Mouse (Mus musculus) hematopoietic stem cell, adult 5-6 weeks (primary cell): ENCODE data around the gene Gm10153. TPM values are rescaled to one million over a fixed set of nuclear protein-coding genes. Genes with fewer than 3 reads are reported as not detected.
"Not testable (repeated sequence)": the region's sequence is repeated elsewhere in the genome, so short reads cannot be mapped to it uniquely, and the experiment has no call there.

Experiments used
- ATAC-seq, 2 experiments: fragments of 125-278 bp in 1 of 2; replicated peaks in 1 of 2; 2 replicates each; pipeline ENCODE4 v1.8.0; 2016 to 2017; ENCODE audit warnings: inconsistent platforms in 2 of 2, mild to moderate bottlenecking in 2 of 2, moderate number of reproducible peaks in 2 of 2, low read depth in 1 of 2, moderate TSS enrichment in 1 of 2; ENCODE audit not compliant: low FRiP score in 2 of 2, poor library complexity in 2 of 2, severe bottlenecking in 2 of 2, insufficient read depth in 1 of 2, low TSS enrichment in 1 of 2
- total RNA-seq: library from RNA; stranded (forward); fragments of 172-1452, 232-1000 nt; gene quantifications from 2 replicates; pipeline ENCODE4 v1.2.3, GENCODE M21; 2017

Gene Gm10153
- total RNA-seq: not detected in 2 replicates

- no peak for ATAC-seq
These were observed at the start of gene Gm10153 for GRCm38 (mm10) chr7:142190289-142190688. Gene Gm10153, minus strand, starts transcription at chr7:142190389.

DNA sequence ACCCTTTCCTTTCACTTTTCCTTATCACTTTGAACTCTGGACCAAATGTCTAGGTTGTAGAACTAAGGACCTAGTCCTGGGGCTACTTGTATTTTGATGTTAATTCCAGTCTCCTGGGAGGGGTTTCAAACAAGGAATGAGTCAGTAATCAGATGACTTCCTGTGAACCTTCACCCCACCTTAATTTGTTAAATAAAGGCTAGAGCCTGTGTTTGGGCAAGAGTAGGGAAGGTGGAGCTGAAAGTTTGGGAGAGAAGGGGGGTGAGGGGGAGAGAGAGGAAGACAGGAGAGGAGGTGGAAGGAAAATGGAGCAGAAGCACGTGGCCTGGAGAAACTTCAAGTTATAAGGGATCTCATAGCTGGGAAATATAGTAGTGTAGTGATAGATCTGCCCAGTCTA, 41.4 kb upstream of the Gm10153 start:
- ATAC-seq: no peak

DNA sequence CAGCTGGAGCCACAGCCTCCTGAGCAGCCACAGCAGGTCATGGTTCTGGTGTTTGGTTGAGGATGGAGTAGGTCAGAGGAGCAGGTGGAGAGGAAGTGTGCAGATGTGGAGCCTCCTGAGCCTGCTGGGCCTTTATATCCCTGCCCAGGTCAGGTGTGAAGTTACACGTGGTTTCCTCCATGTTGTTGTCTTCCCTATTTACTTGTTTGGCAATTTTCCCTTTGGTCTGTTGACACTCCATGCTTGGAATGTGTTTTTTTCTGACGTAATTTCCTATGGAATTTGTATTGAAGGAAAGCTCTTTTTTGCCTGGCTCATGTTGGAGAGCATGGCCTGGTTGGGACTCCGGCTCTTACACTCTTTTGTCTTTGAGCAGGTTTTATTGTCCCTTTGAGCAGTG, 39.7 kb upstream of the Gm10153 start, which contains the start of gene Krtap5-5:
Gene Krtap5-5 (minus strand): TSS at position 101 of the 400 bp plus-strand sequence.
- not testable (repeated sequence) for ATAC-seq

GRCm38 (mm10) chr7:142224518-142224917, 34.3 kb upstream of the Gm10153 start:
- peak in 1 of 2 experiments; percentile 46; a peak in 1 of 4 replicates for ATAC-seq

- not testable (repeated sequence) for ATAC-seq
These were observed 21.9 kb upstream of the Gm10153 start for GRCm38 (mm10) chr7:142212136-142212535.

DNA sequence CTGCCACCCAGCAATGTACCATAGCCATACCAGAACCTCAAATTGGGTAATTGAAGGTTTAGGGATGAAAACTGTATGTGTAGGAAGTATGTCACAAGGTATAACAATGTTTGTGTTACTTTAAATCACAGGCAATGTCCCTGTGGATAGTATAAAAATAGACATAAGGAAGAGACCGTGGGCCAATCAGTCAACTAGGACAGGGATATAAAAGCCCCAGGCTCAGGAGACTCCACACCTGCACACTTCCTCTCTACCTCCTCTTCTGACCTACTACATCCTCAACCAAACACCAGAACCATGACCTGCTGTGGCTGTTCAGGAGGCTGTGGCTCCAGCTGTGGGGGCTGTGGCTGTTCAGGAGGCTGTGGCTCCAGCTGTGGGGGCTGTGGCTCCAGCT, 21.4 kb upstream of the Gm10153 start, which contains the start of gene Gm7579:
Gene Gm7579 (plus strand): TSS at position 301 of the 400 bp plus-strand sequence.
- no peak for ATAC-seq

DNA sequence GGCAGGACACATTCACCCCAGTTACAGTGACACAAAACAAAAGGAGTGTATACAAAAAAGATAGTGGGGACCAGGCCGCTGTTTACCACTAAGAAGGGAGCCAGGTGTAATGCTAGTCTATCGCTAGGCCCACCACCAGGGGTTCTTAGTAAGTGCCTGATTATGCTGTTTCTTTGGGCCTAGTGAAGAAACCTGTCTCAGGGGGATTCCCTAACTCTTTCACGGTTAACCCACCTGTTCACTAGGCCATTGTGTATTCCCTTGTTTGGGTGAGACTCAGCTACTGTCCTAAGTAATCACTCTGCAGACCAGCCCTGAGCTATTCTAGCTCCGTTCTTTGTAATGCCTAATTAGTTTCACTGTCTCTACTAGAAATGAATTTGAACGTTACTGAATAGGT, 16.7 kb upstream of the Gm10153 start:
- ATAC-seq: not testable (repeated sequence)

DNA sequence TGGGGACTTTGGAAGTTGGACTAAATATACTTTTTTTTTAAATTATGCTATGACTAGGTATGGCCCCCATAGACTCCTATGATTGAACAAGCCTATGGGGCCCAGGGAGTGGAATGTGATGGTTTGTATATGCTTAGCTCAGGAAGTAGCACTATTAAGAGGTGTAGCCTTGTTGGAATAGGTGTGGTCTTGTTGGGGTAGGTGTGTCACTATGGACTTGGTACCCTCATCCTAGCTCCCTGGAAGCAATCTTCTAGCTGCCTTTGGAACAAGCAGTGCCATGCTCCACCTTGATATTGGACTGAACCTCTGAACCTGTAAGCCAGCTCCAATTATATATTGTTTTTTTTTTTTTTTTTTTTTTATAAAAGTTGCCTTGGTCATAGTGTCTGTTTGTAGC, 15.3 kb upstream of the Gm10153 start:
- no peak for ATAC-seq

DNA sequence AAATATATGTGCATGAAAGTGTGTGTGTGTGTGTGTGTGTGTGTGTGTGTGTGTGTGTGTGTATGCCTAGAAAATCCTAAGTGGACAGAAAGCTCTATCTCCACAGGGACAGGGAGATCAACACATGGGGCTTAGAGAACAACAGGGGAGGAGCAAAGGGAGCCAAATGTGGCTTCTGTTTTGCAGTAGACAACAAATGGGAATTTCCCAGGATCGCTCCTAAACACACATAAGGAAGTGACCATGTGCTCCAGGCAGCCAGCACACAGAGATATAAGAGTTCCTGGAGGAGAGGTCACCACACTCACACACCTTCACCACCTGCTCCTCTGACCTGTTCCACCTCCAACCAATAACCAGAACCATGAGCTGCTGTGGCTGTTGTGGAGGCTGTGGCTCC, 10.9 kb upstream of the Gm10153 start, which contains the start of gene Krtap5-3:
Gene Krtap5-3 (plus strand): TSS at position 301 of the 400 bp plus-strand sequence.
- ATAC-seq: no peak

DNA sequence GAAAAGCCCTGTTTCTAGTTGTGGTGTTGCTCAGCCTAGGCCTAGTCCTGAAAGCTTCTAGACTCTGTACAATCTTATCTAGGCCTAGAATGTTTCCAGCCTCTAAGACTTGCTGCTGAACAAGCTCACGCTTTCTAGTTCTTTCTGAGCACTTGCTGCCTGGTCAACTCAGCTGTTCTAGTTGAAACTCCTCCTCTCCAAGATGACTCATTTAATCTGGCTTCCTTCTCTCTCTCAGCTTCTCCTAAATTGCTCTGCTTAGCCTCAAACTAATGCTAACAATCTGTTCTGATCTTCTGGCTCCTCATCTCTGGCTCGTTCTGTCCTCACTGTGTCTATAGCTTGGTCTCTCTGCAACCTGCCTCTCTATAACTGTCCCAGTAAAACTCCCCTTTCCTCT, 8.6 kb upstream of the Gm10153 start:
- ATAC-seq: no peak

DNA sequence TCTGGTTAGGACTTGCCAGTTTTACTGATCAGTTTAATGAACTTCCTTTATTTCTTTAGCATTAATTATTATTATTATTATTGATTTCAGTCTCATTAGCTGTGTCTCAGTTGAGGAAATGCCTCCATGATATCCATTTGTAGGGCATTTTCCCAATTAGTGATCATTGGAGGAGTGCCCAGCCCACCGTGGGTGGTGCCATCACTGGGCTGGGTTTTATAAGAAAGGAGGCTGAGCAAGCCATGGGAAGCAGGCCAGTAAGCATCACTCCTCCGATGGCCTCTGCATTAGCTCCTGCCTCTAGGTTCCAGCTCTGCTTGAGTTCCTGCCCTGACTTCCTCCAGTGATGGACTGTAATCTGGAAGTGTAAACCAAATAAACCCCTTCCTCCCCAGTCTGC, 2.0 kb downstream of the Gm10153 start:
- ATAC-seq: no peak

DNA sequence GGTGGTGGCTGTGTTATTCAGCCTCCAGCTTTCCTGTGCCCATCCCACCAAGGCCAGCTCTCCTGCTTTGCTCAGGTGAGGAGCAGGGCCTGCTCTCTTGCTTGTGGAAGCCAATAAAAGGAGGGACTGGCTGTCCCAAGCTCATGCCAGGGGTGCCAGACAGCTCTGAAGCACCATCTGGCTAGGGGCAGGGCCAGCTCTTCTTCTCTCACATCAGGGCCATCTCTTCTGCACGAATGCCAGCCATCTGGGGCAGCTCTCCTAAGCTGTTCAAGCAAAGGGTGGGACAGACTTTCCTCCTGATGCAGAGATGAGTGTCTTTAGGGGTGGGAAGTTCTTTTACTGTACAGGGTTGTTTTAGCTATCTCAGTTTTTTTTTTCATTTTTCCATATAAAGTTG, 9.2 kb downstream of the Gm10153 start:
- ATAC-seq: no peak

GRCm38 (mm10) chr7:142178685-142179084, 11.5 kb downstream of the Gm10153 start:
- ATAC-seq: no peak

- ATAC-seq: not testable (repeated sequence)
These were observed 14.3 kb downstream of the Gm10153 start, which contains the start of gene Krtap5-2 for GRCm38 (mm10) chr7:142175905-142176304. Gene Krtap5-2, minus strand, starts transcription at chr7:142176005.

GRCm38 (mm10) chr7:142169836-142170235, 20.4 kb downstream of the Gm10153 start:
- peak in 1 of 2 experiments; percentile 29; a peak in 1 of 4 replicates for ATAC-seq

DNA sequence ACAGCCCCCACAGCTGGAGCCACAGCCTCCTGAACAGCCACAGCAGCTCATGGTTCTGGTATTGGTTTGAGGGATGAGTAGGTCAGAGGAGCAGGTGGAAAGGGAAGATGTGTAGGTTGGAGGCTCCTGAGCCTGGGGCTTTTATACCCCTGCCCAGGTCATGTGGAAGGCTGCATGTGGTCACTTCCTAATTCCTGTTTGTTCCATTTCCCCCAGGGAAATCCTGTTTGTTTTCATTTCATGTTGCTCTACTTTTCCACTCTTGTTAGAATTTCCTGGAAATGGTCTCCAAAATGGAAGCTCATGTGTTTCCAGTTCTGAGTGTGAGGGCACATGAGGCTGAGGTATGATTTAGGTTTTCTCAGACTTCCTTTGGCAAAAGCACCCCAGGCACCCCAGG, 24.6 kb downstream of the Gm10153 start, which contains the start of gene Gm4553:
Gene Gm4553 (minus strand): TSS at position 101 of the 400 bp plus-strand sequence.
- not testable (repeated sequence) for ATAC-seq

DNA sequence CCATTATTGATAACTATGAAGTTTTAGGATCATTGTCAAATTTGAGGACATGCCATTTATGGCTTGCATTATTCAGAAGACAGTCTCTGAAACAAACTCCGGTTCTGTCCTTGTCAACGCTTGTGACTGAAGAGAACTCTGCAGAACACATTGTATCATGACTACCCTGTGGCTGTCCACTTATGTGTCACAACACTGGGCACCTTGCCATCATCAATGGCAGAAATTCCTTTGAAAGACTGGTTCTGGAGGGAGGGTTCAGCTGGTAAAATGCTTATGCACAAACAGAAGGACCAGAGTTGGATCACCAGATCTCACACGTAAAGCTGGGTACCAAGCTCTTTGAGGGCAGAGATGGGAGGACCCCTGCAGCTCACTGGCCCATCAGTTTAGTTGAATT, 30.8 kb downstream of the Gm10153 start:
- no peak for ATAC-seq

GRCm38 (mm10) chr7:142157013-142157412, 33.2 kb downstream of the Gm10153 start, which contains the start of gene Gm29735:
Gene Gm29735, minus strand, starts transcription at chr7:142157113.
- not testable (repeated sequence) for ATAC-seq

- ATAC-seq: no peak
These were observed 34.9 kb downstream of the Gm10153 start for GRCm38 (mm10) chr7:142155308-142155707.
